Mouse (Mus musculus): ENCODE data around the gene Ifngr2. TPM values are rescaled to one million over a fixed set of nuclear protein-coding genes. Genes with fewer than 3 reads are reported as not detected.

Gene Ifngr2
- total RNA-seq, 2 experiments from 2014 or later, result 49.0 to 63.2 TPM

DNA sequence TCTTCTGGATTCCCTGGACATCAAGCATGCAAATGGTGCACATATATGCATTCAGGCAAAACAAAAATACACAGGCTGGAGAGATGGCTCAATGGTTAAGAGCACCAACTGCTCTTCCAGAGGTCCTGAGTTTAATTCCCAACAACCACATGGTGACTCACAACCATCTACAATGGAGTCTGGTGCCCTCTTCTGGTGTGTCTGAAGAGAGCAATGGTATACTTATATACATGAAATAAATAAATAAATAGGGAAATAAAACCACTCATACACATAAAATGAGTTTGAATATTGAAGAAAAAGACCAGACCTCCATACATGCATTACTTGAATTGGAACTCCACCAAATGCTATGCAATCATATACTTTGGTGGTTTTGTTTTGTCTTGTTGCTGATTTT lies 52.4 kb downstream of the Ifngr2 start:
- ATAC-seq (ENCODE audit: poor library complexity, severe bottlenecking), result no peak

DNA sequence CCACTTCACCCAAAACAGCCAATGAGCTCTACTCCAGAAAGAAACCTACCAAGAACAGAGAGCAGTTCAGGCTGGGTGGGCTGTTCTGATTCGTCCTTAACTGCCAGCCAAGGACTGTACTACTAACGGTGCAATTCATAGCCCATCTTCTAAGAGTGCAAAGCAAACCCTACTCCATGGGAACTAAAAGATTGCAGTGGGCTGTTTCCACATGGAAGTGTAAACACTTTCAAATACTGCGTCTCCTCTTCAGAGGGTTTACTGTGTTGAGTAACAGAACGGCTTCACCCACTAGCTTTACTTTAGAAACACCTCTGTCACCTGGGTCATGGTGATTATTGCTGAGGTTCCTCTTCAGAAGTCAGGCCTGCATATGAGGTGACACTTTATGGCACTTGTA lies 54.2 kb downstream of the Ifngr2 start:
- ATAC-seq (ENCODE audit: poor library complexity, severe bottlenecking), result no peak

DNA sequence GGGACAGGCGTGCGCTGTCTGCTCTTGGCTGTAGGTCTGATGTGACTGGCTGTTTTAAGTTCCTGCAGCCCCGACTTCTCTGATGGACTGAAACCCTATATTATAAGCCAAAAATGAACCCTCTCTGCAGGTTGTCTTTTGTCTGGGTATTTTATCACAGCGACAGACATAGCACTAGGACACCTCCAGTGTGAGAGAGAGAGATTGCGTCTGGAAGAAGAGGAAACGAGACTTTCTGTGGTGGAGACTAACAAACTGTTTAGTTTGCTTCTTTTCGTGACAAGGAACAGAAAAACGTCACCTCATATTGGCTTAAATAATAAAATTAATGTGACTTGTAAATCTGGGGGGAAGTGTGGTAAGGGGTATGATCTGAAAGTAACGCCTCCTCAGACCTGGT lies 54.8 kb downstream of the Ifngr2 start:
- 0 out of 2 replicates have a peak, but pooled peaks have one; percentile 20 for ATAC-seq (ENCODE audit: poor library complexity, severe bottlenecking)

DNA sequence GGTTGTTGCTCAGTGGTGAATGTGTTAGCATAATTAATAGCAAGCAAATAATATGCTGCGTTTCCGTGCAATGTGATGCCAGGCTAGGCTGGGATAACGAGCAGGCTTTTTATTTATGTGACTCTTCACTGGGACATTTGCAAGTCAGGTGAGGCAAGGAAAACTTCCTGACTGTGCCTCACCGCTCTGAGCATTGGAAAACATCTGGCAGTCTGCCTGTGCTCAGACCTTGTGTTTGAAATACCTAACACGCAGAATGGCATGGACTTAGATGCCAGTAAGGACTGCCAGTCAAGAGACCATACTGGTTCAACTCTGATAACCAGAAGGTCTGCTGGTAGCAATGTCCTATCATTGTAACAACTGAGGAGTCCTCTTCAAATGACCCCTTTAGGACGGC lies 58.3 kb downstream of the Ifngr2 start:
- ATAC-seq (ENCODE audit: poor library complexity, severe bottlenecking), result no peak

DNA sequence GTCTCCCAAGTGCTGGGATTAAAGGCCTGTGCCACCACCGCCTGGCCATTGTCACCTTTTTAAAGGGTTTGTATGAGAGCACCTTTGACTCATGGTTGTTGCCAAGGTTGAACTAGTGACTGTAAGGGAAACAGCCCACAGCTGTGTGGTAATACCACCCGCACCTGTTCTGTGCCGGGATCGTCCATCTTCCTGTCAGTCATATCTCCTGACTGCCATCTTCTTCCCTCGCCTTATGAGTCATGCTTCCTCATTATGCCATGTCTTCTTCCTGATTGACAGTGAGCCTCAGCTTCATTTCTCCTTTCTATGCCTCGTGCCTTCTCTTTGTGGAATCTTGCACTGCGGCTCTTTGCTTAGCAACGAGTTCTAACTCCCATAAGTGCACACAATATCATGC lies 60.1 kb downstream of the Ifngr2 start:
- peak; percentile 93 for ATAC-seq (ENCODE audit: poor library complexity, severe bottlenecking)

DNA sequence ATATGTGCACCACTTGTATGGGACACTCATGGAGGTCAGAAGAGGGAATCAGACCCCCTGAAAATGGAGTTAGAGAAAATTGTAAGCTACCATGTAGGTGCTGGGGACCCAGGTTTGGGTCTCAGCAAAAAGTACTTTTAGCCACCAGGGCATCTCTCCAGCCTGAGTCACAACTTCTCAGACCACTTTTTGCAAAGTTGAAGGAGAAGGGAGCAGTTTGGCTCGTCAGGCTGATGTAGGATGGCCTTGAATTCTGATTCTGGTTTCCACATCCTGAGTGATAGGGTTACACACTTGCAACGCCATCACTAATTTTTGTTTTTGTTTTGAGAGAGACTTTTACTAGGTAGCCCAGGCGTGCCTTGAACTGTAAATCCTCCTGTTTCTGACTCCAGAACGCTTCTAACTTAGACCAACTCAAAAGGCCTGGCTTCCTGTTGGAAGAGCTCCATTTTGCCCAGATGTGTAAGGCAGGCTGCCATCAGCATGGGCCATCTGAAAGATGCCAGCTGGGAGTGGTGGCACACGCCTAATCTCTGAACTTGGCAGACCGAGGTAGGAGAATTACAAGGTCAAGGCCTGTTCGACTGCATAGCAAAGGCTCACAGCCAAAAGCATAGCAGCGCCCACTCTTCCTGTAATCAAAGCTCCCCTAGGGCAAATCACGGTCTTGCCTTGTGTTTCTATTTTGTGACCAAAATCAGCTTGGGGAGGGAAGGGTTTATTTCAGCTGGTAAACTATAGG lies 62.8 kb downstream of the Ifngr2 start:
- no peak for ATAC-seq (ENCODE audit: poor library complexity, severe bottlenecking)

DNA sequence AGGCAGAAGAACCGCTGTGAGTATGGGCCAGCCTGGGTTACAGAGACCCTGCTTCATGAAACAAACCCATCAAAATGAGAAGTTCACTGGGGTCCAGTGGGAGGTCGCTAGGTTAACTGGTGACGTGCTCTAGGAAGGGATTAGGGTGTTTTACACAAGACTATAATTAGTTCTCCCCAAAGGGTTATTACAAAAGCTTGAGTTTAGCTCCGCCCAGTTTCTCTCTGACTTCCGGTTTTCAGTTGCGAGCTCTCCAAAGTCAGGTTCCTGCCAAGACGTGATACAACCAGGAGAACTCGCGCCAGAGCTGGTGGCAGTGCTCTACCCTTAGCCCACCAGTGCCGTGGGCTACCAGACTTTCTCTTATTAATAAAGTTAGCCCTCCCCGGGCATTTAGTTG lies 64.4 kb downstream of the Ifngr2 start:
- ATAC-seq (ENCODE audit: poor library complexity, severe bottlenecking), result peak; percentile 78

DNA sequence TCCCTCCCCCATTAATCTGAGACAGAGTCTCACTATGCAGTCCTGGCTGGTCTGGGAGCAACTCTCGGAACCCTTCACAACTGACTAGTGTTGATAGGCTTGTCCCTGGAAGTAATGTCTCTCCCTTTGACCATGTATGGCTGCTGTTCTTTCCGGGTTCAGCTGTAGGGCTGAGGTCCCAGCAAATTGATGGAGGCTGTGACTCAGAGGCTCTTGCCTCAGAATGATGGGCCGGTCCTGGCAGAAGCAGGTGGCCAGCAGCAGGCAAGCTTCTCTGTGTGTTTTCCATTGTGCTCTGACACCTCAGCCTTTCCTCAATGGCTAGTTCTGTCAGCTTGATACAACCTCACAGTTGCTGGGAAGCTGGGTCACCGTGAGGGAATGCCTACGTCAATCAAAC lies 65.7 kb downstream of the Ifngr2 start:
- peak; percentile 47 for ATAC-seq (ENCODE audit: poor library complexity, severe bottlenecking)

DNA sequence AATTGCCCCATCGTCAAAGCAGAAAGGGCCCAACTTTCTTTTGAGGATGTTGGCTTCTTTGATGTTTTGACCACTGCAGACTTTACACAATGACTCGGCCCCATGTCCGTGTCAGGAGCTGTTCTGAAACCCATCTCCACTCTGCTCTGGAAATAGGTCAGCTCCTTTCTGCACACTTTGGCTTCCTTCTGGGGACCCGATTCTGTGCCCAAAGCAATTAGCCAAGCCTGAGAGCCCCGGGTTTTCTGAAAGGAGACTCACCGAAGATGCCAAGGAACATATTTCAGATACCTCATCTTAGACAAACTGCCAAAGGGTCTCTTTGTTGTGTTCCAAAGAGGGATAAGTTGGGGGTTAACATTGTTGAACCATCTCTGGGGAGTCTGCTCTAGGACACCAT lies 67.7 kb downstream of the Ifngr2 start:
- ATAC-seq (ENCODE audit: poor library complexity, severe bottlenecking), result no peak

Other genes with a start within 250 kb of the Ifngr2 start
- 287 and 289 TPM in 2 replicates for gene Ifnar2, start 174.3 kb upstream of the Ifngr2 start, total RNA-seq (2015)
- gene Ifnar2, start 174.3 kb upstream of the Ifngr2 start, total RNA-seq (2017), result 257 and 285 TPM in 2 replicates
- 0.29 TPM in 1 of 2 replicates, not detected in the other for gene Gm21970, start 155.4 kb upstream of the Ifngr2 start, total RNA-seq (2015)
- gene Gm21970, start 155.4 kb upstream of the Ifngr2 start, total RNA-seq (2017), result not detected in 2 replicates
- 66.6 and 68.3 TPM in 2 replicates for gene Il10rb, start 140.9 kb upstream of the Ifngr2 start, total RNA-seq (2015)
- gene Il10rb, start 140.9 kb upstream of the Ifngr2 start, total RNA-seq (2017), result 63.3 and 64.6 TPM in 2 replicates
- 66.2 and 67.3 TPM in 2 replicates for gene Ifnar1, start 61.8 kb upstream of the Ifngr2 start, total RNA-seq (2015)
- 73.9 and 78.5 TPM in 2 replicates for gene Ifnar1, start 61.8 kb upstream of the Ifngr2 start, total RNA-seq (2017)
- 102 and 112 TPM in 2 replicates for gene Tmem50b, start 50.7 kb downstream of the Ifngr2 start, total RNA-seq (2015)
- gene Tmem50b, start 50.7 kb downstream of the Ifngr2 start, total RNA-seq (2017), result 83.4 and 89.7 TPM in 2 replicates
- gene Dnajc28, start 72.0 kb downstream of the Ifngr2 start, total RNA-seq (2015), result 2.3 and 2.7 TPM in 2 replicates
- 5.0 and 6.8 TPM in 2 replicates for gene Dnajc28, start 72.0 kb downstream of the Ifngr2 start, total RNA-seq (2017)
- gene Gart, start 99.9 kb downstream of the Ifngr2 start, total RNA-seq (2015), result 59.0 and 62.7 TPM in 2 replicates
- 98.1 and 115 TPM in 2 replicates for gene Gart, start 99.9 kb downstream of the Ifngr2 start, total RNA-seq (2017)
- 271 and 279 TPM in 2 replicates for gene Son, start 100.4 kb downstream of the Ifngr2 start, total RNA-seq (2015)
- 160 and 200 TPM in 2 replicates for gene Son, start 100.4 kb downstream of the Ifngr2 start, total RNA-seq (2017)
- 17.8 and 32.6 TPM in 2 replicates for gene Donson, start 141.7 kb downstream of the Ifngr2 start, total RNA-seq (2015)
- gene Donson, start 141.7 kb downstream of the Ifngr2 start, total RNA-seq (2017), result 23.5 and 50.1 TPM in 2 replicates
- gene Cryzl1, start 181.9 kb downstream of the Ifngr2 start, total RNA-seq (2015), result 61.0 and 73.7 TPM in 2 replicates
- gene Cryzl1, start 181.9 kb downstream of the Ifngr2 start, total RNA-seq (2017), result 66.0 and 69.4 TPM in 2 replicates
- 12.0 and 15.6 TPM in 2 replicates for gene Itsn1, start 182.2 kb downstream of the Ifngr2 start, total RNA-seq (2015)
- gene Itsn1, start 182.2 kb downstream of the Ifngr2 start, total RNA-seq (2017), result 12.5 and 24.2 TPM in 2 replicates